Mouse (Mus musculus): ENCODE results near the gene Sbk3. TPM values are rescaled to one million over a fixed set of nuclear protein-coding genes. Genes with fewer than 3 reads are reported as not detected.

Sbk3 gene
- polyA plus RNA-seq, 1 experiment from 2014 or later, result 0.49 TPM

- Histone ChIP-seq H3K4me2 (peak overlapping the region; percentile 91), H3K4me3 (peak overlapping the region; percentile 41; the same call in 1 of the 2 replicates), H3K9ac (peak overlapping the region; percentile 80), H3K27me3 (no peaks in the 10 kb centered on the region), H3K4me1 (replicated peaks) (peaks cover 74% of the 10 kb centered on the region), H3K27ac (peak overlapping the region; percentile 99), H3K9me3 (no peaks in the 10 kb centered on the region), H3K36me3 (peaks cover 19% of the 10 kb centered on the region)
- no peak for ATAC-seq (ENCODE audit: low FRiP score)
- 8% methylated on average over 4 of the region's 4 CpGs for WGBS
Measured at GRCm38 (mm10) chr7:4924483-4924882, 46.5 kb downstream of the Sbk3 start.

- WGBS, result 4% methylated on average over 37 of the region's 37 CpGs
Measured at GRCm38 (mm10) chr7:4923586-4924364, 47.2 kb downstream of the Sbk3 start.

GRCm38 (mm10) chr7:4922931-4923565, 47.9 kb downstream of the Sbk3 start:
- peak overlapping the region; percentile 80 for H3K9ac ChIP-seq
- H3K4me2 ChIP-seq, result peak overlapping the region; percentile 91
- WGBS, result 1% methylated on average over 14 of the region's 14 CpGs
- H3K9me3 ChIP-seq, result no peaks in the 10 kb centered on the region
- H3K4me3 ChIP-seq, result peak overlapping the region; percentile 41
- H3K27me3 ChIP-seq, result no peaks in the 10 kb centered on the region
- H3K27ac ChIP-seq, result peak overlapping the region; percentile 99
- ATAC-seq (ENCODE audit: low FRiP score), result peak; percentile 62
- H3K36me3 ChIP-seq, result peaks cover 31% of the 10 kb centered on the region
- peaks cover 71% of the 10 kb centered on the region for H3K4me1 ChIP-seq (replicated peaks)

More at GRCm38 (mm10) chr7:4923586-4924364, 47.2 kb downstream of the Sbk3 start:
- peak; percentile 12 for ATAC-seq (ENCODE audit: low FRiP score)
- H3K27me3 ChIP-seq, result no peaks in the 10 kb centered on the region
- peak overlapping the region; percentile 41 for H3K4me3 ChIP-seq
- H3K36me3 ChIP-seq, result peaks cover 26% of the 10 kb centered on the region
- peak overlapping the region; percentile 99 for H3K27ac ChIP-seq
- H3K9ac ChIP-seq, result peak overlapping the region; percentile 80
- H3K9me3 ChIP-seq, result no peaks in the 10 kb centered on the region
- H3K4me2 ChIP-seq, result peak overlapping the region; percentile 91
- H3K4me1 ChIP-seq (replicated peaks), result peaks cover 74% of the 10 kb centered on the region

- Histone ChIP-seq H3K4me2 (peak overlapping the region; percentile 91), H3K4me3 (peak overlapping the region; percentile 41), H3K27ac (peak overlapping the region; percentile 99), H3K9ac (peak overlapping the region; percentile 80), H3K36me3 (peaks cover 34% of the 10 kb centered on the region), H3K9me3 (no peaks in the 10 kb centered on the region), H3K4me1 (replicated peaks) (peaks cover 70% of the 10 kb centered on the region), H3K27me3 (no peaks in the 10 kb centered on the region)
- peak; percentile 80 for ATAC-seq (ENCODE audit: low FRiP score)
- 0% methylated on average over 14 of the region's 14 CpGs for WGBS
Measured at GRCm38 (mm10) chr7:4922508-4922907, 48.5 kb downstream of the Sbk3 start.

- Histone ChIP-seq H3K4me3 (peak within 1 kb of the TSS; percentile 41), H3K4me2 (peak within 1 kb of the TSS; percentile 91), H3K4me1 (replicated peaks) (peaks cover 72% of the 10 kb centered on the region), H3K27ac (peak within 1 kb of the TSS; percentile 99), H3K27me3 (no peaks in the 10 kb centered on the region), H3K9ac (peak within 1 kb of the TSS; percentile 80), H3K9me3 (no peaks in the 10 kb centered on the region), H3K36me3 (peaks cover 36% of the 10 kb centered on the region)
- ATAC-seq (ENCODE audit: low FRiP score), result 0 out of 2 replicates have a peak, but pooled peaks have one; percentile 1
- WGBS, result 29% methylated on average over 8 of the region's 8 CpGs
Measured at GRCm38 (mm10) chr7:4921824-4922482, 49.0 kb downstream of the Sbk3 start, which contains the start of gene Nat14. Gene Nat14, plus strand, starts transcription at chr7:4922028.

- Histone ChIP-seq H3K4me3 (no peak overlapping the region), H3K9me3 (no peaks in the 10 kb centered on the region), H3K4me2 (peak overlapping the region; percentile 91; the same call in 1 of the 2 replicates), H3K9ac (peak overlapping the region; percentile 80), H3K27ac (peak overlapping the region; percentile 99), H3K4me1 (replicated peaks) (peaks cover 72% of the 10 kb centered on the region), H3K27me3 (no peaks in the 10 kb centered on the region), H3K36me3 (peaks cover 36% of the 10 kb centered on the region)
- no peak for ATAC-seq (ENCODE audit: low FRiP score)
- 62% methylated on average over 23 of the region's 23 CpGs for WGBS
Measured at GRCm38 (mm10) chr7:4920976-4921823, 49.8 kb downstream of the Sbk3 start.

GRCm38 (mm10) chr7:4920496-4920895, 50.5 kb downstream of the Sbk3 start:
- peaks cover 36% of the 10 kb centered on the region for H3K36me3 ChIP-seq
- peak overlapping the region; percentile 80; the same call in 1 of the 2 replicates for H3K9ac ChIP-seq
- 90% methylated on average over 19 of the region's 19 CpGs for WGBS
- H3K4me1 ChIP-seq (replicated peaks), result peaks cover 71% of the 10 kb centered on the region
- H3K27ac ChIP-seq, result peak overlapping the region; percentile 99
- no peaks in the 10 kb centered on the region for H3K27me3 ChIP-seq
- ATAC-seq (ENCODE audit: low FRiP score), result no peak
- no peaks in the 10 kb centered on the region for H3K9me3 ChIP-seq
- no peak overlapping the region for H3K4me2 ChIP-seq
- H3K4me3 ChIP-seq, result no peak overlapping the region

- no peak for ATAC-seq (ENCODE audit: low FRiP score)
- peaks cover 66% of the 10 kb centered on the region for H3K4me1 ChIP-seq (replicated peaks)
- WGBS, result 88% methylated on average over 21 of the region's 21 CpGs
Measured at GRCm38 (mm10) chr7:4919971-4920370, 51.0 kb downstream of the Sbk3 start.

GRCm38 (mm10) chr7:4919096-4919495, 51.9 kb downstream of the Sbk3 start:
- Histone ChIP-seq H3K27me3 (no peaks in the 10 kb centered on the region), H3K9me3 (no peaks in the 10 kb centered on the region), H3K27ac (no peak overlapping the region), H3K4me3 (no peak overlapping the region), H3K4me2 (no peak overlapping the region), H3K4me1 (replicated peaks) (peaks cover 64% of the 10 kb centered on the region), H3K9ac (no peak overlapping the region), H3K36me3 (peaks cover 36% of the 10 kb centered on the region)
- WGBS, result 88% methylated on average over 21 of the region's 21 CpGs
- ATAC-seq (ENCODE audit: low FRiP score), result no peak

More at GRCm38 (mm10) chr7:4919971-4920370, 51.0 kb downstream of the Sbk3 start:
- Histone ChIP-seq H3K4me2 (no peak overlapping the region), H3K27me3 (no peaks in the 10 kb centered on the region), H3K4me3 (no peak overlapping the region), H3K9ac (peak overlapping the region; percentile 80; the same call in 1 of the 2 replicates), H3K27ac (no peak overlapping the region; the same call in 1 of the 2 replicates), H3K36me3 (peaks cover 36% of the 10 kb centered on the region), H3K9me3 (no peaks in the 10 kb centered on the region)

- H3K9me3 ChIP-seq, result no peaks in the 10 kb centered on the region
- no peaks in the 10 kb centered on the region for H3K27me3 ChIP-seq
- no peak overlapping the region for H3K27ac ChIP-seq
- 95% methylated on average over 15 of the region's 15 CpGs for WGBS
- no peak overlapping the region for H3K4me2 ChIP-seq
- no peak for ATAC-seq (ENCODE audit: low FRiP score)
- peaks cover 62% of the 10 kb centered on the region for H3K4me1 ChIP-seq (replicated peaks)
- no peak overlapping the region for H3K9ac ChIP-seq
- H3K36me3 ChIP-seq, result peaks cover 36% of the 10 kb centered on the region
- no peak overlapping the region for H3K4me3 ChIP-seq
Measured at GRCm38 (mm10) chr7:4918681-4919080, 52.3 kb downstream of the Sbk3 start.

GRCm38 (mm10) chr7:4917494-4917893, 53.5 kb downstream of the Sbk3 start:
- no peak overlapping the region for H3K4me3 ChIP-seq
- H3K36me3 ChIP-seq, result peaks cover 36% of the 10 kb centered on the region
- H3K9me3 ChIP-seq, result no peaks in the 10 kb centered on the region
- H3K4me2 ChIP-seq, result no peak overlapping the region
- peak overlapping the region; percentile 99; the same call in 1 of the 2 replicates for H3K27ac ChIP-seq
- H3K27me3 ChIP-seq, result no peaks in the 10 kb centered on the region
- H3K9ac ChIP-seq, result peak overlapping the region; percentile 89
- whole genome bisulfite sequencing, result 87% methylated on average over 2 of the region's 2 CpGs
- no peak for ATAC-seq (ENCODE audit: low FRiP score)
- peaks cover 50% of the 10 kb centered on the region for H3K4me1 ChIP-seq (replicated peaks)
